Mouse (Mus musculus) Patski (cell line): ENCODE measurements at regions not wholly inside any gene's neighbourhood (a gene's known extent, or its start where the extent isn't known, plus 50 kb on each side); places are given as distances from the start of the nearest gene placed in this dataset.

Experiments
- ATAC-seq: fragments of 100-300 bp; one replicate; pipeline ENCODE4 v1.8.0; 2021
- CTCF ChIA-PET: fragments of 350-600 bp; sonication (Branson Sonifier 250); formaldehyde crosslinking; loops from one replicate; lab custom pipeline; 2022; ENCODE audit warnings: inconsistent platforms; lab: Charles Lee
- POLR2A ChIA-PET: fragments of 350-600 bp; sonication (Branson Sonifier 250); formaldehyde crosslinking; loops from one replicate; lab custom pipeline; 2022; ENCODE audit warnings: antibody characterized with exemption, inconsistent platforms; lab: Charles Lee
- DNase-seq: peaks from one replicate; pipeline ENCODE4 v3.0.0-alpha.2; 2011; ENCODE audit warnings: low read depth, low spot score
- H3K27me3 ChIP-seq: fragments of 371-371 bp; one replicate; pipeline ENCODE4 v1.5.1; 2021
- CTCF ChIP-seq: fragments of 100-300 bp; IDR thresholded peaks from one replicate; pipeline ENCODE4 v1.5.1; 2021
- in situ Hi-C: fragments of 300-500 bp; cut with MboI; formaldehyde crosslinking; loops from 3 replicates; pipeline ENCODE4 v1.11.1; 2018; ENCODE audit warnings: low pct_unique_long_range_greater_than_20kb, mixed read lengths

DNA sequence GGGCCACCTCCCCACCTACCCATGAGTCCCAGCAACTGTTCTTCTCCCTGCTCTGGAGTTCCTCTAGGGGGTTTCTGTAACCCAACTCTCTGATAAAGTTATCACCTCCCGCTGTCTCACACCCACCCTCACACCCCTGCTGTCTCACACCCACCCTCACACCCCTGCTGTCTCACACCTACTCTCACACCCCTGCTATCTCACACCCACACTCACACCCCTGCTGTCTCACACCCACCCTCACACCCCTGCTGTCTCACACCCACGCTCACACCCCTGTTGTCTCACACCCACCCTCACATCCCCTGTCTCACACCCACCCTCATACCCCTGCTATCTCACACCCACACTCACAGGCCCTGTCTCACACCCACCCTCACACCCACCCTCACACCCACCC is 67.4 kb upstream of the Atl2 start:
- POLR2A ChIA-PET = no interaction called here
- DNase-seq = no peak
- in situ Hi-C loops = no loop called here

DNA sequence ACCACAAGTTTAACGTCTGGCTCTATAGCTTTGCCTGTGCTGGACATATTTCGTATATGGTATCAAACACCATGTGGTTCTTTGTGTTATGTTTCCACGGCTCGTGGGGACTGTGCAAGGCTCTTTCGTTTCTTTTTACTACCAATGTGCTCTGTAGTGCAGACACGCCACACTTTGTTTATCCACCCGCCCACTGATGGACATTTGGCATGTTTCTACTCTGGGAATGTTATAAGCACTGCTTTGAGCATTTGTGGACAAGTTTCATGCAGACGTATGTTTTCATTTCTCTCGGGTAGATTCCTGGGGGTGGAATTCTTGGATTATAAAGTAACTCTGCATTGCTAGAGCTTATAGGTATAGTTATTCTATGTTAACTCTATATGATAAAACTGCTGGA is 65.5 kb upstream of the Atl2 start:
- peaks cover 23% of the 10 kb centered on the region for H3K27me3 ChIP-seq
- CTCF ChIA-PET = no interaction called here
- in situ Hi-C loops = no loop called here
- POLR2A ChIA-PET = no interaction called here
- DNase-seq (no peak), ATAC-seq (no peak)
- TF ChIP-seq CTCF = no peak

More for the DNA sequence above, 67.4 kb upstream of the Atl2 start:
- ATAC-seq = no peak
- TF ChIP-seq CTCF = no peak
- CTCF ChIA-PET = no interaction called here
- H3K27me3 ChIP-seq = peaks cover 22% of the 10 kb centered on the region

- ATAC-seq (no peak), DNase-seq (no peak)
- CTCF ChIA-PET = no interaction called here
- in situ Hi-C loops = no loop called here
- TF ChIP-seq CTCF = no peak
- H3K27me3 ChIP-seq = peaks cover 19% of the 10 kb centered on the region
- POLR2A ChIA-PET = no interaction called here
Measured at GRCm38 (mm10) chr17:79960688-79961087, 64.8 kb upstream of the Atl2 start.

DNA sequence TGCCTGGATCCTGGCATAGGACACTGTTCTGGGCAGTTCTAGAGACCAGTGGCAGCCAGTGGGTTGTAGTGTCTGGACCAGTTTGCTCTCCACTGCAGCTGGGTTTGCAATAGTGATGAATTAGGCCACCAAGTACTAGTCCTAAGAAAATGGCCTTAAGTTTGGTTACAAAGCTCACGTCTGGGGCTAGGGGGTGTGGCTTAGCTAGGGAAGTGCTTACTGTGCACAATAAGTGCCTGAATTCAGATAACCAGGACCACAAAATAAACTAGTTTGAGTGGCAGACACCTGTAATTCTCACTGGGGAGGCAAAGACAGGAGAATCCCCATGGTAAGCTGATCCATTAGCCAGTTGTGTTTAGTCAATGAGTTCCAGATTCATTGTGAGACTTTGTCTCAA is 59.3 kb upstream of the Atl2 start:
- POLR2A ChIA-PET = interaction anchor here (0.6 kb wide), 1 partner anchor 49 kb away, joined by 3 read pairs; no protein-coding TSS in a partner anchor
- CTCF ChIA-PET = interaction anchor here (1.0 to 1.3 kb wide), 3 partner anchors 14 to 48 kb away, joined by 3 to 5 read pairs (median 3); no protein-coding TSS in a partner anchor
- ATAC-seq (no peak), DNase-seq (no peak)
- TF ChIP-seq CTCF = no peak
- H3K27me3 ChIP-seq = peaks cover 12% of the 10 kb centered on the region
- in situ Hi-C loops = no loop called here

GRCm38 (mm10) chr17:79954624-79955244 is 58.8 kb upstream of the Atl2 start:
- in situ Hi-C loops = no loop called here
- CTCF ChIA-PET = interaction anchor here (1.1 to 1.3 kb wide), 2 partner anchors 16 to 48 kb away, joined by 3 to 5 read pairs; no protein-coding TSS in a partner anchor
- DNase-seq (no peak), ATAC-seq (no peak)
- peaks cover 17% of the 10 kb centered on the region for H3K27me3 ChIP-seq
- TF ChIP-seq CTCF = no peak
- POLR2A ChIA-PET = interaction anchor here (0.6 to 0.7 kb wide), 2 partner anchors 50 to 214 kb away, joined by 3 to 4 read pairs; no protein-coding TSS in a partner anchor

GRCm38 (mm10) chr17:79948591-79949475 is 52.9 kb upstream of the Atl2 start:
- ChIA-PET CTCF (no interaction called here), POLR2A (interaction anchor here (0.6 kb wide), 1 partner anchor 55 kb away, joined by 5 read pairs; no protein-coding TSS in a partner anchor)
- in situ Hi-C loops = no loop called here
- no peak for ATAC-seq
- H3K27me3 ChIP-seq = peaks cover 26% of the 10 kb centered on the region
- no peak for TF ChIP-seq CTCF
- no peak for DNase-seq
